ENCODE assay signal across 1 mouse cellular context in genomic region chr1:179798794-179799193, GRCm38 (mm10).
TF ChIP-seq lines count a peak whose summit lies in the region.

No protein-coding gene starts in this region.

TF ChIP-seq in CH12.LX, 34 proteins besides CTCF, POLR2A, EP300 and RAD21 (continued from another document):
- TF ChIP-seq UBTF (IDR thresholded peaks at IDR 0.05; ENCODE audit: low read depth, low read length) (no peak), TCF12 (IDR thresholded peaks at IDR 0.05; ENCODE audit: low read depth, low read length) (no peak)
